Mouse (Mus musculus): Measurements from ENCODE around the gene Pald1.

Gene Pald1

GRCm38 (mm10) chr10:61402911-61403310 is 19.6 kb upstream of the Pald1 start:
- CTCF ChIA-PET, result no interaction called here

- CTCF ChIA-PET, result no interaction called here
Measured at GRCm38 (mm10) chr10:61402480-61402879, 19.1 kb upstream of the Pald1 start.

- CTCF ChIA-PET, result no interaction called here
Measured at GRCm38 (mm10) chr10:61400407-61400806, 17.1 kb upstream of the Pald1 start.

GRCm38 (mm10) chr10:61399156-61399734 is 15.9 kb upstream of the Pald1 start:
- CTCF ChIA-PET, result interaction anchor here (1.0 kb wide), 1 partner anchor 22 kb away, joined by 3 read pairs; no protein-coding TSS in a partner anchor

GRCm38 (mm10) chr10:61398125-61398524 is 14.8 kb upstream of the Pald1 start:
- CTCF ChIA-PET, result interaction anchor here (0.5 kb wide), 1 partner anchor 259 kb away, joined by 12 read pairs; no protein-coding TSS in a partner anchor

GRCm38 (mm10) chr10:61394476-61395136 is 11.3 kb upstream of the Pald1 start:
- CTCF ChIA-PET, result no interaction called here

- CTCF ChIA-PET, result no interaction called here
Measured at GRCm38 (mm10) chr10:61392584-61392983, 9.3 kb upstream of the Pald1 start.

- CTCF ChIA-PET, result no interaction called here
Measured at GRCm38 (mm10) chr10:61390148-61390547, 6.8 kb upstream of the Pald1 start.

GRCm38 (mm10) chr10:61389020-61389419 is 5.7 kb upstream of the Pald1 start:
- CTCF ChIA-PET, result no interaction called here

GRCm38 (mm10) chr10:61386284-61386683 is 3.0 kb upstream of the Pald1 start:
- CTCF ChIA-PET, result no interaction called here

- CTCF ChIA-PET, result no interaction called here
Measured at GRCm38 (mm10) chr10:61385174-61385573, 1.8 kb upstream of the Pald1 start.

- CTCF ChIA-PET, result interaction anchor here (0.5 kb wide), 1 partner anchor 48 kb away, joined by 3 read pairs; no protein-coding TSS in a partner anchor
Measured at GRCm38 (mm10) chr10:61383715-61384047, 351 bp upstream of the Pald1 start.

GRCm38 (mm10) chr10:61382281-61382731 is 1.0 kb downstream of the Pald1 start:
- CTCF ChIA-PET, result interaction anchor here (0.6 kb wide), 2 partner anchors 292 to 441 kb away, joined by 3 to 12 read pairs; no protein-coding TSS in a partner anchor

- CTCF ChIA-PET, result no interaction called here
Measured at GRCm38 (mm10) chr10:61381823-61382222, 1.5 kb downstream of the Pald1 start.

GRCm38 (mm10) chr10:61380186-61380585 is 3.1 kb downstream of the Pald1 start:
- CTCF ChIA-PET, result no interaction called here

- CTCF ChIA-PET, result no interaction called here
Measured at GRCm38 (mm10) chr10:61379340-61380040, 3.8 kb downstream of the Pald1 start.

- CTCF ChIA-PET, result no interaction called here
Measured at GRCm38 (mm10) chr10:61378698-61379097, 4.6 kb downstream of the Pald1 start.

- CTCF ChIA-PET, result interaction anchor here (0.9 kb wide), 1 partner anchor 21 kb away, joined by 3 read pairs; no protein-coding TSS in a partner anchor
Measured at GRCm38 (mm10) chr10:61378050-61378449, 5.3 kb downstream of the Pald1 start.

GRCm38 (mm10) chr10:61374771-61375481 is 8.4 kb downstream of the Pald1 start:
- CTCF ChIA-PET, result no interaction called here

GRCm38 (mm10) chr10:61374076-61374475 is 9.3 kb downstream of the Pald1 start:
- CTCF ChIA-PET, result no interaction called here

GRCm38 (mm10) chr10:61372585-61372923 is 10.8 kb downstream of the Pald1 start:
- CTCF ChIA-PET, result no interaction called here

GRCm38 (mm10) chr10:61371884-61372584 is 11.3 kb downstream of the Pald1 start:
- CTCF ChIA-PET, result no interaction called here

Data from spleen, embryonic (tissue).